Mouse (Mus musculus) MEL-GATA-1-ER (cell line): ENCODE measurements around the gene Cd5.

Experiments
- DNase-seq: peaks from one replicate; pipeline ENCODE4 v3.0.0-alpha.2; 2012; ENCODE audit warnings: low read depth; ENCODE audit errors: extremely low read depth

Cd5 gene

DNA sequence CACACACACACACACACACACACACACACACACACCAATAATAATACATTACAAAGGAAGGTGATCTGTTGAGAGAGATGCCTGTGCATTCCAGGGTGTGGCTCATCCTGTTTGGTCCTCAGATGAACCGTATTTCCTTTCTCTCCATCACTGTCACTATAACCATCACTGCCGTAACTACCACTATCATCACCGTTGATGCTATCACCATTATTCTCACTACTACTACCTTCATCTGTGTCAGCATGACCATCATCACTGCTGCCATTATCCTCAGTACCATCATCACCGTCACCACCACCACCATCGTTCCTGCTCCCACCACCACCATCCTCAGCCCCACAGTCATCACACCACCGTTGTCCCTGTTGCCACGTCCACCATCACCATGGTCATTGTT lies 6.8 kb downstream of the Cd5 start:
- DNase-seq, result no peak

DNA sequence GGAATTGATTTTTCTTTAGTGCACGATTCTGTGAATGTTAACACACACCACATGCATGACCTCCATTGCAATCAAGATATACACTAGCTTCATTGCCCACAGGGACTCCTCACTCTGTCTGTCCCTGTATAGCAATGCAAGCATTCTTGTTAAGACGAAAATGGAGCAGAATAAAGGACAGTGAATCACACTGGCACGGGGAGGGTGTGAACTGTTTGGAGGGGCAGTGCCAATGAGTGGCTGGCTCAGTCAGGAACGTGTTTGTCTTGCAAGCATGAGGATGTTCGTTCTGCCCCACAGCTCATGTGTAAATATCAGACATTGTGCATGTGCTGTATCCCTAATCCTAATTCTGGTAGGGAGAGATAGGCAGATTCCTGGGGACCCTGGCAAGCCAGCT lies 8.3 kb downstream of the Cd5 start:
- DNase-seq, result no peak

DNA sequence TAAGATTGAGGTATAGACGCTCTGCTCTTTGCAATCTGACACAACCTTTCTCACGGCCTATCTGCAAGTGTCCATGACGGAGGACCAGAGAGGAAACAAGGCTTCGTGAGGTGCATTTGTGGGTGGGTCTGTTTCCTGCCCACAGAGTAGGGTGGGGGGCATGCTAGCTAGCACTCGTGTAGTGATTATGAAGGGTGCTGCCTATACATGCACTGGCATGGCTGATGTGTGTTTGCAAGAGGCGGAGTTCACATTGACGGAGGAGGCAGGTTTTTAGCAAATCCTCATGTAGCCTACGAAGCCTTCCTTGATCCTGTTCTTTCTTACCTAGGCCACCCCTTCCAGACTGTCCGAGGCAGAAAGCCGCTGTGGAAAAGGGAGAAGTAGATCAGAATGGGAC lies 8.9 kb downstream of the Cd5 start:
- DNase-seq, result no peak

DNA sequence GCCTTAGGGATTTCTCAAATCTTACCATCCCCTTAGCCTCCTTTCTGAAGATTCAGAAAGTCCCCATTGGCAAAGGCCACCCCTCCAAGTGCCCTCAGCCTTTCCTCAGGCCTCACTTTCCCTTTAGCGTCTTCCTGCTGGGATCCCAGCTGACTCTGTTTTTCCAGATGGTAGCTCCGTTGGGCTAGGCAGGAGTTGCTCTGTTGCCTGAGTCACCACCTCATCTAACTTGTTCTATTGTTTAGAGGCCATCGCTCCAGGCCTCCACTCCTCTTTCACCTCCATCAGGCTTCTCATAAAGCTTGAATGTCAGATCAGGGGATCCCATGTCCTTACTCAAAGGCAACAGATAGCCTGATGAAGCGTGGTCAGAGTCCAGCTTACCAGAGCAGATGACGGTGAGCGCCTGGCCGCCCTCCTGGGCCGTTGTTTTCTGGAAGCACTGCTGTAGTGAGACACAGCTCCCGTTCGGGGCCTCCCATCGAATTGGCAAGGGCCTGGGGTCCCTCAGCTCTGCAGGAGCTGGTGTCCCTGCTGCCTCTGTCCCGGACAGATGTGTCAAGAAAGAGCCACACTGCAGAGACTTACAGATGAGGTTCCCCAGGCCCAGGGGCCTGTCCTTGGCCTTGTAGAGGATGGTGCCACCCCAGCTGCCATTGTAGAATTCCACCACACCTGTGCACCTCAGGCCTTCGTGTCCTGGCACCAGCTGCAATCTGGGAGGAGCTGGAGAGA lies 14.0 kb downstream of the Cd5 start:
- no peak for DNase-seq

DNA sequence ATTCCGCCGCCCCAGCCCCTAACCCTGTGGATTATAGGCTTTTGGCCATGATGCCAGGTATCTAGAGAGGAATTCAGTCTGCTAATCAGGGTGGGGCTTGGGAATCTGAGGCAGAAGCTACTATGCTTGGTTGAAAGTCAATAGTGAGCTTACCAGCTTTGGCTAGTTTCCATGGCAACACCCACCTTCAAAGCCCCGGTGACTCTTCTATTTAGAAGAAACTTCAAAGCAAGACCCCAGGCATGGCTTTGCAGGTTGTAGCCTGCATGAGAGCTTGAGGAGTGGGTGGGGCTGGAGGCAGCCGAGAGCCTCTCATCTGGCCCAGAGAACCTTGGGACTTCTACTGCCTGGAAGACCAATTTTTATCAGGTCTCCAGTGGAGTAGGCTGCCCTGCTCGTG lies 15.2 kb downstream of the Cd5 start:
- no peak for DNase-seq

DNA sequence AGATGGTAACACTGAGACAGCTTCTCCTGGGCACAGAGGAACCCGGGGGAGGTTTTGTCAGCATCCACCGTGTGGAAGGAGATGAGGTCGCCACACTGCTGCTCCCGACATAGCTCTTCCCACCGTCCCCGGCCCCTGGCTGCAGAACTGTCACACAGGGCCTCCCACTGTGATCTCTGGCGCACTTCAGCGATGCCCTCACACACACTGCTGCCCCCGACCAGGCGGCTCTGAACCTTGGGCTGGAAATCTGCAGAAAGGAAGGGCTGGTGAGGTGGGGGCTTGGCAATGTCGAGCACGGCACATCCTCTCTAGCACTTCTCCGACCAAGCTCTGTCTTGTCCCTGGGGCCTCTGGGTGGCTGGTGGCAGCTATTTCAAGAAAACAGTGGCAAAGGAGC lies 15.7 kb downstream of the Cd5 start:
- DNase-seq, result no peak

DNA sequence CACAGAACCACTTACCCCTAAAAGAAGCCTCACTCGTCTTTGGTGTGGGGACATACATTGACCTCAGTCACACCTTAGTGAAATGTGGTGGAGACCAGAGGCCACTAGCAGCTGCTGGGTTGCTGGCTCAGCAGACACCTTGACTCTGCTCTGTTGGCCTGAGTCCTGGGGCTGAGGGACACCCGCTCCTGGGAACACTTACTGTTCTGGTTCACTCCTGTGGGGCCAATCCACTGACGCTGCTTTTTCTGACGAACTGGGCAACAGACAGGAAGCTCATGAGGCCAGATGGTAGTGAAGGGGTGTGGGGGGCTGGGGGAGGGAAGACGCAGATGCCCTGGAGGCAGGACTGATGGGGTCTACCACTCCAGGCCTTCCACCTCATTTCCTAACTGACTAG lies 17.7 kb downstream of the Cd5 start:
- DNase-seq, result no peak

DNA sequence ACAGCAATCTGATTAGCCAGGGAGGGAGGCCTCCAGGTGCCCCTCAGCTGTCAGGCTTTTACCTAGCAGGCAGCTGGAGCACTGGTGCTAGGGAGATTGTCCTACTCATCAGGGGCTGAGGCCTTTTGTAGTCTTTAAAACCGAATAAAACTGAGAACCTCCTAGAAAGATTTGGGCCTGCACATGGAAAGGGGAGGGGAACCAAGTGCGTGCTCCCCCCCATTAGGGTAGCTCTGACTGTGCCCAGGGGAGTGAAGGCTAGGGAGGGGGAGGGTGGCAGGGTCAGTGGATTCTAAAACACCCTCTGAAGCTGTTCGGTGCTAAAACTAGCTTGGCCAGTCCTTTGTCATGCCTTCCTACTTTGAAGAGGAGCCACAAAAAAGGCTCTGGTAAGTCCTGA lies 18.3 kb downstream of the Cd5 start:
- no peak for DNase-seq

DNA sequence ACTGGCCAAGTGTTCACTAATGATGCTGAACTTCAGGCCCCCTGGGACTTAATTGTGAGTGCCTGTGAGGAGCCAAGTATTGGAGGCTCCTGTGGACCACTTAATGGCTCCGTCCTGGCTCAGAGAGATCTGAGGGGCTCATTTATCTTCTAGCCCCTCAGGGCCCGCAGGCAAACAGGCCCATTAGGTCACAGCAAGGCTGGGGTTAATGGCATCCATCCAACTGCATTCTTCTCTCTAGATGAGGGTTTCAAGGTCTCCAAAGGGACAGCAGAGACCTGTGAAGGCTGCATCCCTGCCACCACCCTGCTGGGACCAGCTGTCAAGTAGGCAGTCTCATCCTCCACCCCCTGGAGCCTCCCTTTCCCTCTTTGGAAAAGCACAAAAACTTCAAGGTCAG lies 19.1 kb downstream of the Cd5 start:
- DNase-seq, result no peak

DNA sequence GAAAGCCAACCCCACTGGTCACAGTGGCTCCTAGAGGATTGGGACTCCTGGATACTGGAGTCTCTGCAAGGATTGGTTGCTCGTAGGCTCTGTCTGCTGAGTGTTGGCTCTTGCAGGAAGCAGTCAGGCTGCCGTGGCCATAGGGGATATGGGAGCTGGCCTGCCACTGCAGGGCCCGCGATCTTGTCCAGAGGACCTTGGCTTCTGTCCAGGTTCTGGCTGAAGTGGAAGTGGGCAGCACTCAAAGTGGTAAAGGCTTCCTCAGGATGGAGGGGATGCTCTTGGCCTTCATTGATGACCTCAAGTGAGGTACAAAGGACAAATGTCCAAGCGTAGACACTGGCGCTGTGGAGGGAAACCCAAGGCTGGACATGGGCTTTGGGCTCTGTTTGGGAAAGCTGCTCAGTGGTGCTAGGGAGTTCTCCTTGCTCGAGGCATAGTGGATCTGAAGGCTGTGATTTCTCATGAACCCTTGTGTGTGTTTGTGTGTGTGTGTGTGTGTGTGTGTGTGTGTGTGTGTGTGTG lies 20.5 kb downstream of the Cd5 start:
- DNase-seq, result no peak

DNA sequence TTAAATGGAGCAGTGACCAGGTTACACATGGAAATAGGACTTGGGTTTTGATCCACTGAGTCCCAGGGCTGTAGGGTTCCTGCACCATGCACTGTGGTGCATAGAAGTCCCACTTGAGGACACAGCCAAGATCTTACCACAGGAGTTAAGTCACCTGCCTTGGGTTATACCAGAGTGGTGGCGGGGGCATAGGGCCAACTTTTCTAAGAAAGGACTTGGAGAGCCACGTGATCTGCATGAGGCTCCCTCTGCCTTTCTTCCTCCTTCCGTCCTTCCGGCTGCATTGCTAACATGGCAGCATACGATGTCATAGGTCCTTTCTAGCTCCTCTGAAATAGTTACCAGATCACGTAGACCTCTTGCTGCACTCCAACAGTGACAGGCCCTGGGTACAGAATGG lies 23.3 kb downstream of the Cd5 start:
- no peak for DNase-seq

DNA sequence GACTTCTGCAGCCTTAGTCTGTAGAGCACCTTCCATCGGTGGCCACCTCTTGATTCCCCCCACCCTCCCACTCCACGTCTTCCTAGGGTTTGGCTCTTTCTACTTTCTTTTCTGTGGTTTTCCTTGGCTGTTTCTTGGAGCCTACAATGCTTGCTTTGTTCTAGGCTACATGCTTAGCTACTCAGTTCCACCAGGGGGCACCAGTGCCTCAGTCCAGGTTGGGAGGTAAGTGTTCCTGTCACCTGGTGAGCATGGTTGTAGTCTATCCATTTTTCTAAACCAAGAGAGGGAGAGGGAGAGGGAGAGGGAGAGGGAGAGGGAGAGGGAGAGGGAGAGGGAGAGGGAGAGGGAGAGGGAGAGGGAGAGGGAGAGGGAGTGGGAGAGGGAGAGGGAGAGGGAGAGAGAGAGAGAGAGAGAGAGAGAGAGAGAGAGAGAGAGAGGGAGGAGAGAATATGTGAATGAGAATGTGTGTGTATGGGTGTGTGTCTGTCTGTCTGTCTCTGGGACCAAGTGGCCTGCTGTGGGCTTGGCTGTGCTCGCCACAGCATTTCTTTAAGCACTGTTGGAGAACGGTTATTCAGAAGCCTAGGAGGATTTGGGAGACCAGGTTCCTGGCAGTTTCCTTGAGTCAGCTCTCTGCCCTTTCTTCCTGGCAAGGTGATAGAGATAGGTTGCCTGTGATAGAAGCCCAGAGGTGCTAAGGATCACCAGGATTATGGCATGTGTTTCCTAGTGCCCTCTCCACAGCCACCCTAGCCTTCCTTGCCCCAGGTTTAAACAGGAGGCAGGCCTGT lies 23.9 kb downstream of the Cd5 start:
- DNase-seq, result no peak

DNA sequence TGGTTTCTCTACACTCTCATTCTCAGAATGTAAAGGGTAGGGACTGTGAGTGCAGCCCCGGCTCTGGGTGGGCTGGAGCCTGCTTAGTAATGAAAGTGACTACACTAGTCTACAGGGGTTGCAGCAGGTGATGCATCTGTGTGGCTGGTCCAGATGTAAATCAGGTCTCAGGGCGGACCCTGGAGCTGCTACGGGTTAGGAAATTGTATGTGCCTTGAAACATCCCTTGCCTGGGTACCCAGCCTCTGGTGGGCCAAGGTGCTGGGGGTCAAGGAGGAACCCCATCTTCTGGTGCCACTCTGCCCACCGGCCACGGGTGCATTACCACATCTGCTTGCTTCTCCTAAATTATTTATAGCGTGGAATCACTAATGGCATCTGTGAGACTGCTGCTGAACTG lies 24.6 kb downstream of the Cd5 start:
- no peak for DNase-seq

DNA sequence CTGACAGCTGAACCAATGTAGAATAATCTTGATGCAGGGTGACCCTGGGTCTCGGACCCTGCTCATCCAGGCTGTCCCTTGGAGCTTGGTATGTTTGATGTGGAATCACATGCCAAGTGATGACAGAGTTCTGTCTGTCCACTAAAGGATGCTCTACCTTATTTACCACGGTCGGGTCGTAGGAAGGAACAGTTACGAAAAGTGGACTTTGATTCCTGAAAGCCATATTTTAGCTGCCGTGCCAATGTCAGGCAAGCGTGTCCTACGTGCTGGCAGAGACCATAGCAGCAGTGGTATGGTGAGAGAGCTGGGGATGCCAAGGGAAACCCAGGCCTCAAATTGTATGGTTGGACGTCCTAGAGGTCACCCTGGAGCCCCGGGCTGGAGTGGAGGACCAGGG lies 25.3 kb downstream of the Cd5 start:
- DNase-seq, result no peak

DNA sequence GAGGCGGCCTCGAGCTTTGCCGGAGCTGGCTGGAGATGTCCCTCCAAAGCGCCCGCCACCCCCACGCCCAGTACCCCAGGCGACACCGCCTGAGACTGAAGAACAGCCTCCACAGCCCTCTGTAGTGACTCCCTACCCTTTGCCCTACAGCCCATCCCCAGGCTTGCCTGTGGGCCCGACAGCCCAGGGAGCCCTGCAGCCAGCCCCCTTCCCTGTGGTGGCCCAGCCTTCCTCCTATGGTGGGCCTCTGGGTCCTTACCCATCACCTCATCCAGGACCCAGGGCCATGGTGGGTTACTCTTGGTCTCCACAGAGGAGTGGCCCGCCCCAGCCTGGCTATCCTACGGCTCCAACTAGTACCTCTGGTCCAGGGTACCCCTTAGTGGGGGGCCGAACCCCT lies 26.2 kb downstream of the Cd5 start:
- no peak for DNase-seq

DNA sequence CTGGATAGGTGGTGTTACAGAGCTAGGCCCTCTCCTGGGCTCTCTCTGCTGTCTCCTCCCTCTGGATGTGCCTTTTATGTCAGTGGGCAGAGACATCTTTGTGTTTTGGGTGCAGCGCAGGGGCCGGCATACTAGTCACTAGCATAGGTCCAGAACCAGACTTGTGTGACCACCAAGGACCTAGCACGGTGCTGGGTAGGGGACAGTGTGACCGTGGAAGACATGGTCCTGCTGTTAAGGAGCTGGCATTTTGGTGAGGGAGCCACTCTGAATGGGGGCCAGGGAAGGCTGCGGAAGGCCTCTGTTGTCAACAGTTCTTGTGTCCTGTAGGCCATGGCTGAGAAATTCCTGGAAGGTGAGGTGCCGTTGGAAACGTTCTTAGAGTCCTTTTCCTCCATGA lies 26.6 kb downstream of the Cd5 start:
- DNase-seq, result no peak

DNA sequence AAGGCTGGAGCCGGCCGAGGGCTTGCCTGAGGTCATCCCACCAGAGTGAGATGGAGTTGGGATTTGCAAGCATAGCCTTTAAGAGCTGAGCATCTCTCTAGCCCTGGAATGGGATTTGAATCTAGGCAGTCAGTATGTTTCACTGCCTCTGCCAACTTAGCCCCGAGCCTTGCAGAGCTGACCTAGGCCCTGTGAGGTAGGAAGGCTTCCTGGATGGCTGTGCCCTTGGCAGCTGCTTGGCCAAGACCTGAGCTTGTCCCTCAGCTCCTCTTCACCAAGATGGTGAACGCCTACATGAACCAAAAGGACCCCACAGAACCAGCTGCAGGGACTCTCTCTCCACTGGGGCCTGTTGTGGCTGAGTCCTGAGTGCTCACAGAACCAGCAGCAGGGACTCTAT lies 28.1 kb downstream of the Cd5 start:
- DNase-seq, result no peak

DNA sequence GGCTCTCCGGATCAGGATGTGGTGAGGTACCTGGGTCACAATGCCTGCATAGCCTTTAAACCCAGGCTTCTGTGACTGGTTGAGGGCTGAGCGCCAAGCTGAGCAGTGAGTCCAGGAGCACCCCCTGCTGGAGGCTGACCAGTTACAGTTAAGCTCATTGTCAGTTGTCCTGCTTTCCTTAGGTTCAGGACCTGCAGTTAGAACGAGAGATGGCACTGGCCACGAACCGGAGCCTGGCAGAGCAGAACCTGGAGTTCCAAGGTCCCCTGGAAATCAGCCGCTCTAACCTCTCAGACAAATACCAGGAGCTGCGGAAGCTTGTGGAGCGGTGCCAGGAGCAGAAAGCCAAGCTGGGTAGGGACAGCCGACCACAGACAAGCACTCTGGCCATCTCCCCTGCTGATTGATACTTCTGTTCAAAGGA lies 28.7 kb downstream of the Cd5 start:
- DNase-seq, result no peak

DNA sequence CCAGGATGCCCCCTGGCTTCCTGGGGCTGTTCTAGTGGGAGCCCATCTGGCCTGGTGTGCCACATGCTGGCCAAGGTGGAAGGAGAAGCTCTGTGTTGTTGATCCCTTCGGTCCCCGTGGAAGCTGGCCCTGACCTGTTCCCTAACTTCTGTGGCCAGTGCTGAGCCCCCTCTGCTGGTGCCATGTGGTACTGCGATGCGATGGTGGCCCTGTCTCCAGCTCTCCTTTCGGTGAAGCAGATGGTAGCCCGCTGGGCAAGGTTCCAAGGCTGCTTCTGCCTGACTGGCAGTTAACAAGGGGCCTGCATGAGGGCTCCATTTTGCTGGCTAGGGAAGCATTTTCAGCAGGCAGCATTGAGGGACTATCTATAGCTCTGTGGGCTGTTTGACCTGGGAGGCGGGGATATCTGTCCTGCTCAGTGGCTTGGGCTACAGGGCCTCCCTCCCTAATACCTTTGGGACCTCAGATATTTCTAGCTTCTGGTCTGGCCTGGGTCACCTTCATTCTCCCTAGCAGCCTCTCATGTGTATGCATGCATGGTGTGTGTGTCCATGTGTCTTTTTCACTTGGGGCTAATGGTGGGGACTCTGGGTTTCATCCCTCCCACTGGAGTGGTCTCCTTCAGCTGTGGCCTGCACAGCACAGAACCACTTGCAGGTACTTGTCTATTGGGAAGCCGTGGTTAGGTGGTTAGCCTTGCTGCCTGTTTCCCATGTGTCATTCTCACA lies 29.3 kb downstream of the Cd5 start:
- peak; percentile 61 for DNase-seq

DNA sequence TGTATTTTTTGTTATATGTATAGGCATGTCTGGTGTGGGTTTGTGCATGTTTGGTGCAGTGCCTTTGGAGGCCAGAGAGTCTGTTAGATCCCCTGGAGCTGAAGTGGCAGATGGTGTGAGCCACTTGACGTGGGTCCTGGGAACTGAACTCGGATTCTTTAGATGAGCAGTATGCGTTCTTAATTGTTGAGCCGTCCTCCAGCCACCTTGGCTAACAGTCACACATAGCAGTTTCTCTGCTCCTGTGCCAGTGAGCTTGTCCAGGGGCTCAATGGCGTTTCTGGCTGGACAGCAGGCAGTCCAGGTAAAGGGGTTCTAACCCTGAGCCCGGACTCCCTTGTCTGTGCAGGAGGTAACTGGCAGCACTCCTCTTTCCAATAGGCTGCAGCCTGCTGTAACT lies 29.9 kb downstream of the Cd5 start:
- DNase-seq, result no peak

DNA sequence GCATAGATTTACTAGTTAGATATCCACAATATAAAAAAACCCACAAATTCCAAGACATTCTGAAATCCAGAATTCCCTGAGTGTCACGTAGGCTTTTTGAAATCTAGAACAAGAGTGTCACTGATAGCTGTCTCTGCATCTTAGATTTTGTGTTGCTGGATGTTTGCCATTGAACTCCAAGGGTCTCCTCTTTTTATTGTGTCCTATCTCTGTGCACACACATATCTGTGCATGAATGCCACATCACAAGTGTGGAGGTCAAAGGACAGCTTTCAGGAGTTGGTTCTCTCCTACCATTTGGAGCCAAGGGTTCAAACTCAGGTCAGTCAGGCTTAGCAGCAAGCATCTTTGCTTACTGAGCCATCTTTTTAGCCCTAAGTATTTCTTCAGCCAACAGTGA lies 30.9 kb downstream of the Cd5 start:
- DNase-seq, result no peak
